Mouse (Mus musculus) midbrain, embryonic 13.5 days (tissue): ENCODE data around the gene Efcab10. TPM values are rescaled to one million over a fixed set of nuclear protein-coding genes. Genes with fewer than 3 reads are reported as not detected.

Experiments
- ATAC-seq: fragments of 200-750 bp; cut with Nextera tagmentation; 2 replicates; pipeline ENCODE4 v1.8.0; 2017; ENCODE audit warnings: mild to moderate bottlenecking, moderate TSS enrichment, moderate library complexity
- H3K27ac ChIP-seq: fragments of 300-500 bp; sonication (generic); 2 replicates; pipeline ENCODE4 v1.5.1; 2015; ENCODE audit warnings: inconsistent platforms, mild to moderate bottlenecking, moderate library complexity
- H3K27me3 ChIP-seq: fragments of 300-500 bp; sonication (generic); 2 replicates; pipeline ENCODE4 v1.6.1; 2015; ENCODE audit warnings: mild to moderate bottlenecking, inconsistent platforms
- H3K36me3 ChIP-seq: fragments of 300-500 bp; sonication (generic); 2 replicates; pipeline ENCODE4 v1.6.1; 2015; ENCODE audit warnings: mild to moderate bottlenecking, inconsistent platforms
- H3K4me1 ChIP-seq: fragments of 300-500 bp; sonication (generic); replicated peaks from 2 replicates; pipeline ENCODE4 v1.6.1; 2015; ENCODE audit warnings: inconsistent platforms
- H3K4me2 ChIP-seq: fragments of 300-500 bp; sonication (generic); replicated peaks from 2 replicates; pipeline ENCODE4 v1.6.1; 2015; ENCODE audit warnings: moderate library complexity, mild to moderate bottlenecking, inconsistent platforms
- H3K4me3 ChIP-seq: fragments of 300-500 bp; sonication (generic); replicated peaks from 2 replicates; pipeline ENCODE4 v1.5.1; 2015; ENCODE audit warnings: mild to moderate bottlenecking, inconsistent platforms
- H3K9ac ChIP-seq: fragments of 300-500 bp; sonication (generic); replicated peaks from 2 replicates; pipeline ENCODE4 v1.6.1; 2015; ENCODE audit warnings: mild to moderate bottlenecking, inconsistent platforms
- H3K9me3 ChIP-seq: fragments of 300-500 bp; sonication (generic); 2 replicates; pipeline ENCODE4 v1.6.1; 2016; ENCODE audit warnings: mild to moderate bottlenecking, inconsistent platforms
- WGBS: fragments of 180-500 bp; shearing (Covaris S2); methylation state at CpG from one replicate; pipeline ENCODE4 v1.1.7; 2015; 5-methylcytosine and 5-hydroxymethylcytosine counted together
- polyA plus RNA-seq: library from polyadenylated mRNA; unstranded; fragments of >200 nt; fragmentation: Nextera tagmentation; extraction: Ambion mirVana; gene quantifications from 2 replicates; pipeline ENCODE4 v1.2.1, GENCODE M21; 2015

Efcab10 gene
- polyA plus RNA-seq, 1 experiment from 2014 or later: 2.7 TPM

- Histone ChIP-seq H3K27me3 (no peaks in the 10 kb centered on the region), H3K4me2 (no peak overlapping the region), H3K27ac (no peak overlapping the region), H3K4me3 (no peak overlapping the region), H3K4me1 (peaks cover 8% of the 10 kb centered on the region), H3K9ac (no peak overlapping the region), H3K9me3 (no peaks in the 10 kb centered on the region), H3K36me3 (peaks cover 4% of the 10 kb centered on the region; the same call in 1 of the 2 replicates)
- ATAC-seq: no peak
- 92% methylated on average over 9 of the region's 9 CpGs for WGBS
These were observed 39.2 kb downstream of the Efcab10 start for GRCm38 (mm10) chr12:33433812-33434211.

GRCm38 (mm10) chr12:33434758-33435157 lies 40.1 kb downstream of the Efcab10 start:
- Histone ChIP-seq H3K27me3 (no peaks in the 10 kb centered on the region), H3K9me3 (no peaks in the 10 kb centered on the region), H3K36me3 (peaks cover 11% of the 10 kb centered on the region), H3K4me2 (no peak overlapping the region), H3K9ac (no peak overlapping the region), H3K27ac (no peak overlapping the region), H3K4me1 (peaks cover 8% of the 10 kb centered on the region), H3K4me3 (no peak overlapping the region)
- no peak for ATAC-seq
- WGBS: 98% methylated on average over 4 of the region's 4 CpGs

Other genes with a start within 250 kb of the Efcab10 start
- 18.6 and 19.3 TPM in 2 replicates for gene Atxn7l1, start 247.2 kb upstream of the Efcab10 start, polyA plus RNA-seq
- gene Twistnb, start 34.8 kb downstream of the Efcab10 start, polyA plus RNA-seq: 46.7 and 48.1 TPM in 2 replicates